Mouse (Mus musculus) bone marrow macrophage, adult 2 months (primary cell): Measurements from ENCODE around the gene Ift122.

Experiments used
- CTCF ChIP-seq: IDR thresholded peaks from 2 replicates; pipeline ENCODE4 v1.5.1; 2012; ENCODE audit warnings: low read depth, mild to moderate bottlenecking, low read length, moderate library complexity
- POLR2A ChIP-seq: IDR thresholded peaks from 2 replicates; pipeline ENCODE4 v1.6.1; 2012; ENCODE audit warnings: mild to moderate bottlenecking, low read depth, low read length, borderline replicate concordance

- no peak for TF ChIP-seq CTCF
- no peak for TF ChIP-seq POLR2A
Observed at GRCm38 (mm10) chr6:115905568-115905967, 52.3 kb downstream of the Ift122 start.
